Mouse (Mus musculus) liver, postnatal 0 days (tissue): ENCODE data around the gene Adarb2. TPM values are rescaled to one million over a fixed set of nuclear protein-coding genes. Genes with fewer than 3 reads are reported as not detected.

Experiments
- ATAC-seq: fragments of 200-750 bp; cut with Nextera tagmentation; 2 replicates; pipeline ENCODE4 v1.8.0; 2017; ENCODE audit warnings: mild to moderate bottlenecking, moderate library complexity
- DNase-seq: peaks from one replicate; pipeline ENCODE4 v3.0.0-alpha.2; 2016
- H3K27ac ChIP-seq: fragments of 300-500 bp; sonication (generic); 2 replicates; pipeline ENCODE4 v1.5.1; 2014; ENCODE audit warnings: antibody characterized with exemption, moderate library complexity, mild to moderate bottlenecking, low read depth
- H3K27me3 ChIP-seq: fragments of 300-500 bp; sonication (generic); 2 replicates; pipeline ENCODE4 v1.6.1; 2014; ENCODE audit warnings: low read length, control low read depth, mixed read lengths; ENCODE audit not compliant: insufficient read depth
- H3K36me3 ChIP-seq: fragments of 300-500 bp; sonication (generic); replicated peaks from 2 replicates; pipeline ENCODE4 v1.6.1; 2014; ENCODE audit warnings: mild to moderate bottlenecking, control low read depth, low read length, moderate library complexity, mixed read lengths; ENCODE audit not compliant: insufficient read depth
- H3K4me1 ChIP-seq: fragments of 300-500 bp; sonication (generic); 2 replicates; pipeline ENCODE4 v1.6.1; 2014; ENCODE audit warnings: antibody characterized with exemption, mild to moderate bottlenecking, control low read depth; ENCODE audit not compliant: insufficient read depth
- H3K4me2 ChIP-seq: fragments of 300-500 bp; sonication (generic); 2 replicates; pipeline ENCODE4 v1.6.1; 2014; ENCODE audit warnings: low read depth, mild to moderate bottlenecking, low read length, moderate library complexity, mixed read lengths
- H3K4me3 ChIP-seq: fragments of 300-500 bp; sonication (generic); 2 replicates; pipeline ENCODE4 v1.5.1; 2014; ENCODE audit warnings: low read depth, low read length
- H3K9ac ChIP-seq: fragments of 300-500 bp; sonication (generic); replicated peaks from 2 replicates; pipeline ENCODE4 v1.6.1; 2014; ENCODE audit warnings: mild to moderate bottlenecking, moderate library complexity
- H3K9me3 ChIP-seq: fragments of 300-500 bp; sonication (generic); 2 replicates; pipeline ENCODE4 v1.6.1; 2016; ENCODE audit warnings: mild to moderate bottlenecking, control low read depth, low read length, mixed read lengths
- CTCF ChIP-seq: sonication (generic); IDR thresholded peaks from 2 replicates; pipeline ENCODE4 v1.5.1; 2016; ENCODE audit warnings: antibody characterized with exemption, low read depth
- EP300 ChIP-seq: IDR thresholded peaks from 2 replicates; pipeline ENCODE4 v1.6.1; 2016; ENCODE audit warnings: antibody characterized with exemption, low read depth, mild to moderate bottlenecking
- WGBS: fragments of 180-500 bp; shearing (Covaris S2); extraction: QIAGEN DNeasy Blood & Tissue Kit; methylation state at CpG from one replicate; pipeline ENCODE4 v1.1.7; 2014; ENCODE audit not compliant: insufficient replicate concordance; 5-methylcytosine and 5-hydroxymethylcytosine counted together
- polyA plus RNA-seq: library from polyadenylated mRNA; unstranded; fragments of >200 nt; fragmentation: Nextera tagmentation; extraction: Ambion mirVana; gene quantifications from 2 replicates; pipeline ENCODE4 v1.2.1, GENCODE M21; 2015

The Adarb2 gene
- polyA plus RNA-seq, 1 experiment from 2014 or later: 0.02 TPM

- Histone ChIP-seq H3K27me3 (no peaks in the 10 kb centered on the region), H3K9me3 (no peaks in the 10 kb centered on the region), H3K4me3 (no peak overlapping the region)
These were observed 277.3 kb downstream of the Adarb2 start for GRCm38 (mm10) chr13:8479970-8480369.

GRCm38 (mm10) chr13:8481347-8481746 is 278.7 kb downstream of the Adarb2 start:
- ATAC-seq: no peak
- WGBS: 49% methylated on average over 3 of the region's 3 CpGs
- no peaks in the 10 kb centered on the region for H3K36me3 ChIP-seq
- TF ChIP-seq EP300 (no peak), CTCF (no peak)
- no peak overlapping the region for H3K4me2 ChIP-seq
- H3K4me3 ChIP-seq: no peak overlapping the region
- H3K27me3 ChIP-seq: no peaks in the 10 kb centered on the region
- H3K27ac ChIP-seq: no peak overlapping the region
- no peaks in the 10 kb centered on the region for H3K4me1 ChIP-seq
- H3K9me3 ChIP-seq: no peaks in the 10 kb centered on the region
- DNase-seq: no peak
- no peak overlapping the region for H3K9ac ChIP-seq

More at GRCm38 (mm10) chr13:8479970-8480369, 277.3 kb downstream of the Adarb2 start:
- Histone ChIP-seq H3K4me1 (no peaks in the 10 kb centered on the region), H3K27ac (no peak overlapping the region), H3K9ac (no peak overlapping the region), H3K4me2 (no peak overlapping the region), H3K36me3 (no peaks in the 10 kb centered on the region)
- no peak for DNase-seq
- TF ChIP-seq EP300 (no peak), CTCF (no peak)
- ATAC-seq: no peak

GRCm38 (mm10) chr13:8484592-8485272 is 282.1 kb downstream of the Adarb2 start:
- ATAC-seq: no peak
- no peak for DNase-seq
- WGBS: 37% methylated on average over 4 of the region's 4 CpGs

GRCm38 (mm10) chr13:8487756-8488434 is 285.2 kb downstream of the Adarb2 start:
- Histone ChIP-seq H3K27ac (no peak overlapping the region), H3K4me3 (no peak overlapping the region), H3K36me3 (no peaks in the 10 kb centered on the region), H3K4me1 (no peaks in the 10 kb centered on the region), H3K9me3 (no peaks in the 10 kb centered on the region), H3K4me2 (no peak overlapping the region), H3K9ac (no peak overlapping the region), H3K27me3 (no peaks in the 10 kb centered on the region)
- no peak for ATAC-seq
- DNase-seq: no peak
- TF ChIP-seq CTCF (no peak), EP300 (no peak)
- 64% methylated on average over 5 of the region's 5 CpGs for WGBS

More at GRCm38 (mm10) chr13:8484592-8485272, 282.1 kb downstream of the Adarb2 start:
- Histone ChIP-seq H3K9me3 (no peaks in the 10 kb centered on the region), H3K4me1 (no peaks in the 10 kb centered on the region), H3K4me2 (no peak overlapping the region), H3K36me3 (no peaks in the 10 kb centered on the region), H3K4me3 (no peak overlapping the region), H3K9ac (no peak overlapping the region), H3K27me3 (no peaks in the 10 kb centered on the region), H3K27ac (no peak overlapping the region)
- TF ChIP-seq EP300: no peak
- no peak for TF ChIP-seq CTCF

- Histone ChIP-seq H3K4me3 (no peak overlapping the region), H3K9me3 (no peaks in the 10 kb centered on the region), H3K27ac (no peak overlapping the region), H3K36me3 (no peaks in the 10 kb centered on the region), H3K27me3 (no peaks in the 10 kb centered on the region), H3K9ac (no peak overlapping the region), H3K4me2 (no peak overlapping the region), H3K4me1 (no peaks in the 10 kb centered on the region)
- TF ChIP-seq EP300: no peak
- no peak for TF ChIP-seq CTCF
- 48% methylated on average over 5 of the region's 5 CpGs for WGBS
- no peak for ATAC-seq
- no peak for DNase-seq
These were observed 290.7 kb downstream of the Adarb2 start for GRCm38 (mm10) chr13:8493363-8493762.

- H3K27ac ChIP-seq: no peak overlapping the region
- DNase-seq (no peak), ATAC-seq (no peak)
- H3K36me3 ChIP-seq: no peaks in the 10 kb centered on the region
- WGBS: 91% methylated on average over 5 of the region's 5 CpGs
- no peak overlapping the region for H3K4me2 ChIP-seq
- H3K4me1 ChIP-seq: no peaks in the 10 kb centered on the region
- H3K27me3 ChIP-seq: no peaks in the 10 kb centered on the region
- TF ChIP-seq EP300 (no peak), CTCF (no peak)
- no peak overlapping the region for H3K9ac ChIP-seq
- no peaks in the 10 kb centered on the region for H3K9me3 ChIP-seq
- no peak overlapping the region for H3K4me3 ChIP-seq
These were observed 296.9 kb downstream of the Adarb2 start for GRCm38 (mm10) chr13:8499551-8499950.
